Mouse (Mus musculus) retina, embryonic 14.5 days (tissue): Measurements from ENCODE around the gene Thumpd2.

Experiments
- DNase-seq: peaks from one replicate; pipeline ENCODE4 v3.0.0-alpha.2; 2015; ENCODE audit warnings: low spot score

Thumpd2 gene

DNA sequence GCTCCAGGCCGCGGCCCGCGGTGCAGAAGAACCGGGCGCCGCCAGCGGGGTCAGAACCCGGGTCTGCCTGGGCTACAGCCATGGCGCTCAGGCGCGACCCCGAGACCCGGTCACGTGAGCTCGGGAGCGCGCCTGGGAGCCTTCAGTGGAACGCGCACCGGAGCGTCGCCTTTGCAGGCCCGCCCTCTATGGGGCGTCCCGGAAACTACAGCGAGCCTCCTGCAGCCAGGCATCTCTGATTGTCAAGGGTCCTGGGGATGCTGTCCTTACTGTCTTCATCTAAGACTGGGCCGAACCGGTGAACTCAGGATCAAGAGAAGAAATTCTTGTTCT is at the start of gene Thumpd2:
Thumpd2 (minus strand) TSS at position 104 of the 333 bp plus-strand sequence.
- peak; percentile 97 for DNase-seq

DNA sequence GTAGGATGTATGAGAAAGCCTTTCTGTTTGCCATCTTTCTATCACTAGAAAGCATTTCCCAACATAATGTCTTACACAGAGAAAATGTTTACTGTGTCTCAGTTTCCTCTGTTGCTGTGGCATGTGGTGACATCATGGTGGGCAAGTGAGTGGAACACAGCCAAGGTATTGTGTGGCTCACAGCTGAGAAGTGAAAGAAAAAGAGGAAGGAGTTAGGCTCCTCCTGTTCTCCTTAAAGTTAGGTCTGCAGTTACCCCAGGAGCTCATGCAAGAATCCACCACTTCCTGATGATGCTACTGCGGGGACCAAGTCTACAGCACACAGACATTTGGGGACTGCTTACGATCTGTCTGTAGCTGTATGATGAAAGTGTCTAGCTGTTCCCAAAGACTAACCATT is 39.4 kb upstream of the Thumpd2 start:
- no peak for DNase-seq

DNA sequence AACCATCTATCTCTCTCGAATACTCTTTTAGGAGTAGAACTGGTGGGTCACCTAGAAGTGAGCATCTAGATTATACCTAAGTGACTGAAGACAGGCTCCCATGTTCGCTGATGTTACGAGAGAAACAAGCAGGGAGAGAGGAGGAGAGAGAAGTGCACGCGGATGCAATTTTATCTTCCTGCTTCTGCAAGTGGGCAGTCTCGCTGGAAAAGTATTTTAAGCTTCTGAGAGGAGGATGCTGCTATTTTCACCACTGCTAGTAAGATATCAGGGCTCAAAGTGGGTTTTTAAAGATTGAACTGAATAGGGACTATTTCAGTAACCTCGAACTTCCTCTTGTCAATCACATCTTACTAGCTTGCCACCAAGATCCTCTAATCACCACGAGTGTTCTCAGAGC is 38.0 kb upstream of the Thumpd2 start:
- DNase-seq = no peak

GRCm38 (mm10) chr17:81098444-81098843 is 33.6 kb upstream of the Thumpd2 start:
- DNase-seq = peak; percentile 12

GRCm38 (mm10) chr17:81096490-81096889 is 31.6 kb upstream of the Thumpd2 start:
- DNase-seq = peak; percentile 20

DNA sequence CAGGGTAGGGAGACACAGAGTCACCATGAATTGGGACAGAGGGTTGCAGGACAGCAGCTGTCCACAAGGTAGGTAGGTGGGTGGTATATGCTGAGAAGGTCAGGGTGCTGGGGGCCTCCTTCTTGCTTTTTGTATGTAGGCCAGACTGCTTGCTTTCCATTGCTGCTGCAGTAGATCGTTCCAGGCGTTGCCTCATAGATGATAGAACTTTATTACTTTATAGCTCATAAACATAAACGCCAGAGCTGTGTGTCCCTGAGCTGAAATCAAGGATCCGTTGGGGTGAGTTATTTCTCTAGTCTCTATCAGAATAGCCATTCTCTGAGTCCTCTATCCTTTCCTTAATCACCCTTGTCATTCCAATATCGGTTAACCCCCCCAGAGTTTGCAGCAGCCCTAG is 27.9 kb upstream of the Thumpd2 start:
- no peak for DNase-seq

DNA sequence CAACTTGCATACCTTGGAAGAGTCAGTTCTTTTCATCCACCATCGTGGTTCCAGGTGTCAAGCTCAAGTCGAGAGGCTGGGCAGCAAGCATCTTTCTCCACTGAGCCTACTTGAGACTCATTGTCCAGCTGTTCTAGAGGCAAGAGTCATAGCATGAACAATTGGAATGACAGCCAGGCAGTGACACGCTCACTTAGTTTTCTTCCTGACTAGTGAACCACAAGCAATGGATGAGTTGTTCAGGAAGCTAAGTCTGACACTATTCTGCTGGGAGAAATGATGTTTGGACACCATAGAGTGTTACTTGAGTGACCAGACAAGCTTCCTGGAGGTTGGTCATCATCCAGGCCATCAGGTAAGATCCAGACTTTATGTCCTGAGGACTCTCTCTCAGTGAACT is 24.0 kb upstream of the Thumpd2 start:
- peak; percentile 67 for DNase-seq

GRCm38 (mm10) chr17:81087735-81088134 is 22.9 kb upstream of the Thumpd2 start:
- DNase-seq = no peak

DNA sequence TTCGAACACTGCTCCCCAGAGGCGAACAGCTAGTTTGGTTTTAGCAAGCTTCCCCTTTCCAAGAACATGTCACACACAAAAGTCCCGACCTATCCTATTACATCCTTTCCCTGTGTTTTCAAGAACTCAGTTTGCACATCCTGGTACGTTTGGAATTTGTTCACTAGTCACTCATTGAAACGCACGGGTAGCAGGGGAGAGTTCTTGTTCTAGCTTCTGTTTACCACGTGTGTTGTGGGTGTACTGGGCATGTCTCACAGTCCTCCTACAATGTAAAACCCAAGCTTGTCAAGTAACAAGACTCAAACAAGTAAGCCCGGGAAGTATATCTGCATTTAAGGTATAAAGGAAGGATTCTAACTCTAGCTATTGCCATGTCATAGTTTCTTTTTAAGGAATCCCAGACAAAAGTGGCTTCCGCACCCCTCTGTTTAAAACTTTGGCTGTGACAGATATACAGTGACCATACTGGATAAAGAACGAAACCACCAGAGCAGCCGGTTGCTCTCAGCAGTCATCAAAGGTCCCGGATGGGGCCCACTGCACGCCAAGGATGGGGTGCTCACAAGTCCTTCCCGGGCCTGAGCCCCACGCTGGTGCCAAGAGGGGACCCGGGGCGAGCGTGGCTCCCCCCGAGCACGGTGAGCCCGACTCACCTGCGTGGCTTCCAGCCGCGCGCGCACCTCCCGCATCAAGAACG is 453 bp downstream of the Thumpd2 start:
- no peak for DNase-seq

DNA sequence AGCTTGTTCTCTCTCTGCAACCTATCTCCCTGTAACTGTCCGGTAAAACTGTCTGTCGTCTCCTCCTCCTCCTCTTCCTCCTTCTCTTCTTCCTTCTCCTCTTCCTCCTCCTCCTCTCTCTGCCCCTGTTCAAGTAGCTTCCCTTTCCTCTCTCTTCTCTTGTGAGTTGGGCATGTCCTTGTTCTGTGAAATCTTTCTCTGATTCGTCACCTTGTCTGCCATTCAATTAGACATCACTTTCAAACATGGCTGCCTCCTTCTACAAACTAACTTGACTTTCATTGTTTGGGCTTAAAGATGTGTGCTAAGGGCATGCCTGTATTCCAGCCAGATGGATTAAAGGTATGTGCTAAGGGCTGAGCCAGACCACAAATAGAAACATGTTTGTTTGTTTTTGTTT is 1.5 kb downstream of the Thumpd2 start:
- no peak for DNase-seq

- no peak for DNase-seq
These were observed 2.5 kb downstream of the Thumpd2 start for GRCm38 (mm10) chr17:81062349-81062871.

DNA sequence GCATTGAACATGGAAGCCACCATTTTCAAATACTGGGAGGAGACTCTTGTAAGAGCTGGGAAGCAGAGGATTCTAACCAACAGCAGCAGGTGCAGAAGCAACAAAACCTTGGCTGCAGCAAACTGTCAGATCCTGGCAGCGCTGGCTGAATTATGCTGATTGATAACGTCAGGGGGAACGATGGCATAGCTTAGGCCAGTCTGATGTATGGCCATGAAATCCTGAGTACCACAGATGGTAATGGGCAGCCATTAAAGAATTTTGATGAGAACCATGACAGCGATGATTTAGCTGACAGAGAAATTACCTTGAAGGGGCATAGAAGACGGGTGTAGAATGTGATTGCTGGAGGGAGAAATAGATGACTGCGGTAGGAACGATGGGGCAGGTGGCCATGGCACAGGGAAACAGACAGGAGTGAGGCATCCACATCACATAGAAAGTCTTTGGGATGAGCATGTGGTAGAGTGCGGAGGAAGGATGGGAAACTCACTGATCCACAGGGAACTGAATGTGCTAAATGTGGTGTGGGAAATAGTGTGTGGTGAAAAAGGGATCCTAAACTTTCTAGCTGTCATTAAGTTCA is 8.0 kb downstream of the Thumpd2 start:
- DNase-seq = no peak

- no peak for DNase-seq
These were observed 8.8 kb downstream of the Thumpd2 start for GRCm38 (mm10) chr17:81056035-81056434.

DNA sequence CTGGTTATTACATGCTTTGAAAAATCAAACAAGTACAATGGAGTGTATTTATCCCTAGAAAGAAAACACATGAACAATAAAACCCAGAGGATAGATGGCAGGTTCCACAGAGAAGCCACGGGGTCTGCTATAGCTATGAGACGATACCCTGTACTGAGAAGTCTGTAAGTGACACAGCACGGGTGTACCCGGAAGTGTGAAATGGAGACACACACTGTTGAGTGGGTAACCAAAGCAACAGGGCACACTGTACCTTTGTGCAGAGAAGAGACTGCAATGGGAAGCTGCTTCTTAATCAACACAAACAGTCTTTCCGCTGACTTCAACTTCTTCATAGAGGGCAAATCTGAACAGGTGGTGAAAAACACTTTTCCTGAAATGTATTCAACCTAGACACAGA is 9.4 kb downstream of the Thumpd2 start:
- no peak for DNase-seq

DNA sequence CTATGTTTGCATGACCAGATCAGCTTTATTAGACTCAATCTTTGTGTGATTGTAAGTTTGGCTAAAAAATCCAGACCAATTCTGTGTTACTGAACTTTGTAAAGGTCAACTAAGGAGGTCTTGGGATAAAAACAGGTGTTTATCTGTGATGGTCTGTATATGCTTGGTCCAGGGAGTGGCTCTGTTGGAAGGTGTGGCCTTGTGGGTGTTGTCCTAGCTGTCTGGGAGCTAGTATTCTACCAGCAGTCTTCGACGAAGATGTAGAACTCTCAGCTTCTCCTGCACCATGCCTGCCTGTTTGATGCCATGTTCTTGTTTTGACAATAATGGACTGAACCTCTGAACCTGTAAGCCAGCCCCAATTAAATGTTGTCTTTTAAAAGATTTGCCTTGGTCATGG is 11.6 kb downstream of the Thumpd2 start:
- no peak for DNase-seq

GRCm38 (mm10) chr17:81047930-81048564 is 16.8 kb downstream of the Thumpd2 start:
- DNase-seq = no peak

DNA sequence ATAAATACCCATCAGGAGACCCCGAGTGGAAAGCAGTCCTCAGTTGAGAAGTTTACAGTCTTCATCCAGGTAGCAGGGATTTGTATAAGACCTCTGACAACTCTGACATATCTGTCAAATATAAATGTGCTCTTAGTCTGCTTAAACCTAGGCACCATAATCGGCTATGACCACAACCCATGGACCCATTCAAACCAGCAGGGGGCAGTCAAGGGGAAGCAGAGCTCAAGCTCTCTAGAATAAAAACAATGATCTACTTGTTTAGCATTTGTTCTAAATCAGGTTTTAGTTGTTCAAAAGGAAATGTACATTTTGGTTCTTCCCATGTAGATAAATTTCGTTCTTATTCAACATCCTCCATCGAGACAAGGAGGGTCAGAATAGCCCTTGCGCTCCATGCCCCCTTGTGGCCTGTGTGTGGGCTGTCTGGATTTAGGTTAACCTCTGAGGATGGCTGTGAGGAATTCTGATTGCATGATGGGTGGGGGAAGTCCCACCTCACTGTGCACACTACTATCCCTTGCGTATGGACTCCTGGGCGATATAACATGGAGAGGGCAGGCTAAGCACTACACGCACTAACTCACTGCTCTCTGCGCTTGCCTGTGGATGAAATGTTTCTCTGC is 19.2 kb downstream of the Thumpd2 start:
- peak; percentile 36 for DNase-seq

GRCm38 (mm10) chr17:81045115-81045514 is 19.8 kb downstream of the Thumpd2 start:
- no peak for DNase-seq

GRCm38 (mm10) chr17:81044356-81044755 is 20.5 kb downstream of the Thumpd2 start:
- no peak for DNase-seq

GRCm38 (mm10) chr17:81041662-81042061 is 23.2 kb downstream of the Thumpd2 start:
- no peak for DNase-seq

- DNase-seq = no peak
These were observed 26.0 kb downstream of the Thumpd2 start for GRCm38 (mm10) chr17:81038707-81039408.

DNA sequence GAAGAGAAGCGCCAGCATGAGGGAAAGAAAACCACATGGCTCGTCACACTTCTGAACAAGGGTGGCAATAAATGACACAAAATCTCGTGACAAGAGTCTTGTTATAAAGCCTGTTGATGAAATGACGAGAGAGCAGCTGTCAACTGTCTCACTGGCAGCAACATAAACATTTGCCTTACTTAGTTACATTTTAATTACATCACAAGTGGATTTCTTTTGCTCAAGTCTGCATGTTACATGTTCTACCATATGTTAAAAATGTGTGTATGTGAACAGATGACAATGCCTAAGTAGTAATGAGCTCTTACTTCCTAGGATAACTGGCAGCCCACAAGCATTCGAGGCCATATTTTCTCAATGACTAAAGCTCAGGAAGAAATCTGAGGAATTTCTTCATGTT is 29.5 kb downstream of the Thumpd2 start:
- DNase-seq = no peak
